Mouse (Mus musculus) kidney, adult 2 months (tissue): ENCODE measurements around the gene Mmp19. TPM values are rescaled to one million over a fixed set of nuclear protein-coding genes. Genes with fewer than 3 reads are reported as not detected.
A peak's percentile ranks its signal among the peaks of the same experiment; 100 is the strongest.

Source experiments
- DNase-seq: peaks from one replicate; pipeline ENCODE4 v3.0.0; 2021
- H3K27ac ChIP-seq: fragments of 200-500 bp; 2 replicates; pipeline ENCODE4 v1.5.1; 2012; ENCODE audit warnings: low read depth, low read length, control low read depth, inconsistent platforms; ENCODE audit not compliant: insufficient read depth
- H3K27me3 ChIP-seq: fragments of 200-500 bp; replicated peaks from 2 replicates; pipeline ENCODE4 v1.6.1; 2012; ENCODE audit warnings: mild to moderate bottlenecking, moderate library complexity, low read length, inconsistent platforms; ENCODE audit not compliant: control insufficient read depth, insufficient read depth
- H3K36me3 ChIP-seq: fragments of 200-500 bp; 2 replicates; pipeline ENCODE4 v1.6.1; 2012; ENCODE audit warnings: mild to moderate bottlenecking, moderate library complexity, low read length, inconsistent platforms; ENCODE audit not compliant: control insufficient read depth, insufficient read depth
- H3K4me1 ChIP-seq: fragments of 200-500 bp; 2 replicates; pipeline ENCODE4 v1.6.1; 2011; ENCODE audit warnings: low read length; ENCODE audit not compliant: control insufficient read depth, insufficient read depth
- H3K4me3 ChIP-seq: fragments of 200-500 bp; 2 replicates; pipeline ENCODE4 v1.5.1; 2011; ENCODE audit warnings: mild to moderate bottlenecking, low read depth, low read length, control low read depth; ENCODE audit not compliant: insufficient read depth
- CTCF ChIP-seq: fragments of 200-500 bp; conservative IDR thresholded peaks from 2 replicates; pipeline ENCODE4 v1.5.1; 2011; ENCODE audit warnings: low read depth, mild to moderate bottlenecking, control low read depth, low read length, moderate library complexity, mixed read lengths; ENCODE audit not compliant: insufficient read depth, insufficient read length
- POLR2A ChIP-seq: fragments of 200-500 bp; IDR thresholded peaks from one replicate; pipeline ENCODE4 v1.6.1; 2011; ENCODE audit warnings: low read depth, low read length, control low read depth
- WGBS: fragments of 180-500 bp; shearing (Covaris S2); methylation state at CpG from one replicate; pipeline ENCODE4 v1.1.7; 2018; 5-methylcytosine and 5-hydroxymethylcytosine counted together
- polyA plus RNA-seq: library from polyadenylated mRNA; depleted of rRNA; stranded (reverse); fragments of >200 nt; gene quantifications from 2 replicates; pipeline ENCODE4 v1.2.3, GENCODE M21; 2012

Mmp19 gene
- polyA plus RNA-seq, 1 experiment, result 1.7 TPM

GRCm38 (mm10) chr10:128779011-128779795 lies 11.5 kb upstream of the Mmp19 start:
- peaks cover 3% of the 10 kb centered on the region; the same call in 1 of the 2 replicates for H3K4me1 ChIP-seq
- DNase-seq, result peak; percentile 88
- peak overlapping the region; percentile 83 for H3K27ac ChIP-seq
- no peak overlapping the region for H3K4me3 ChIP-seq
- 17% methylated on average over 8 of the region's 8 CpGs for WGBS
- TF ChIP-seq CTCF, result no peak
- TF ChIP-seq POLR2A, result no peak
- H3K36me3 ChIP-seq, result no peaks in the 10 kb centered on the region
- H3K27me3 ChIP-seq, result no peaks in the 10 kb centered on the region

GRCm38 (mm10) chr10:128780200-128780599 lies 10.5 kb upstream of the Mmp19 start:
- no peaks in the 10 kb centered on the region for H3K36me3 ChIP-seq
- no peak overlapping the region for H3K27ac ChIP-seq
- H3K27me3 ChIP-seq, result no peaks in the 10 kb centered on the region
- H3K4me3 ChIP-seq, result no peak overlapping the region
- WGBS, result 94% methylated on average over 1 of the region's 1 CpGs
- peaks cover 3% of the 10 kb centered on the region; the same call in 1 of the 2 replicates for H3K4me1 ChIP-seq
- no peak for DNase-seq
- TF ChIP-seq POLR2A, result no peak
- TF ChIP-seq CTCF, result no peak

GRCm38 (mm10) chr10:128792041-128792440 lies 1.3 kb downstream of the Mmp19 start:
- TF ChIP-seq POLR2A (no peak), CTCF (no peak)
- no peaks in the 10 kb centered on the region for H3K27me3 ChIP-seq
- H3K36me3 ChIP-seq, result no peaks in the 10 kb centered on the region
- H3K4me3 ChIP-seq, result no peak overlapping the region
- H3K4me1 ChIP-seq, result no peaks in the 10 kb centered on the region
- no peak overlapping the region for H3K27ac ChIP-seq
- DNase-seq, result no peak

- DNase-seq, result no peak
- Histone ChIP-seq H3K27me3 (no peaks in the 10 kb centered on the region), H3K4me3 (no peak overlapping the region), H3K36me3 (no peaks in the 10 kb centered on the region), H3K4me1 (no peaks in the 10 kb centered on the region), H3K27ac (no peak overlapping the region)
- TF ChIP-seq POLR2A (no peak), CTCF (no peak)
- WGBS, result 97% methylated on average over 1 of the region's 1 CpGs
Observed at GRCm38 (mm10) chr10:128793258-128793657, 2.5 kb downstream of the Mmp19 start.

GRCm38 (mm10) chr10:128794391-128794790 lies 3.7 kb downstream of the Mmp19 start:
- WGBS, result 83% methylated on average over 5 of the region's 5 CpGs
- H3K4me3 ChIP-seq, result no peak overlapping the region
- no peak for DNase-seq
- no peak for TF ChIP-seq CTCF
- H3K4me1 ChIP-seq, result no peaks in the 10 kb centered on the region
- no peaks in the 10 kb centered on the region for H3K27me3 ChIP-seq
- H3K27ac ChIP-seq, result no peak overlapping the region
- H3K36me3 ChIP-seq, result no peaks in the 10 kb centered on the region

- WGBS, result 98% methylated on average over 3 of the region's 3 CpGs
- H3K4me1 ChIP-seq, result no peaks in the 10 kb centered on the region
- TF ChIP-seq CTCF (no peak), POLR2A (no peak)
- H3K27ac ChIP-seq, result no peak overlapping the region
- no peaks in the 10 kb centered on the region for H3K36me3 ChIP-seq
- no peak overlapping the region for H3K4me3 ChIP-seq
- H3K27me3 ChIP-seq, result no peaks in the 10 kb centered on the region
- no peak for DNase-seq
Observed at GRCm38 (mm10) chr10:128795581-128795980, 4.9 kb downstream of the Mmp19 start.

GRCm38 (mm10) chr10:128798676-128799075 lies 8.0 kb downstream of the Mmp19 start:
- TF ChIP-seq CTCF (no peak), POLR2A (no peak)
- Histone ChIP-seq H3K27ac (no peak overlapping the region), H3K4me1 (no peaks in the 10 kb centered on the region), H3K4me3 (no peak overlapping the region), H3K36me3 (no peaks in the 10 kb centered on the region), H3K27me3 (no peaks in the 10 kb centered on the region)
- no peak for DNase-seq
- WGBS, result 95% methylated on average over 8 of the region's 8 CpGs
